Mouse (Mus musculus): ENCODE data around the gene Prdm9. TPM values are rescaled to one million over a fixed set of nuclear protein-coding genes. Genes with fewer than 3 reads are reported as not detected.
"Not testable (repeated sequence)": the region's sequence is repeated elsewhere in the genome, so short reads cannot be mapped to it uniquely, and the experiment has no call there.

The Prdm9 gene
- total RNA-seq (2021), result 1 to 10 TPM; 2.8 to 3.0 TPM
- long read RNA-seq, experiment 1, result 0 reads
- long read RNA-seq, experiment 2, result 0 reads

GRCm38 (mm10) chr17:15564014-15564927 is at the start of gene Prdm9:
TSS of gene Prdm9 (minus strand) at chr17:15564354.
- intact Hi-C loops (cut with DNase I), result no loop called here
- DNase-seq, result peak; percentile 99 to 100

GRCm38 (mm10) chr17:15599496-15599895 is 35.3 kb upstream of the Prdm9 start:
- intact Hi-C loops (cut with DNase I), result no loop called here

DNA sequence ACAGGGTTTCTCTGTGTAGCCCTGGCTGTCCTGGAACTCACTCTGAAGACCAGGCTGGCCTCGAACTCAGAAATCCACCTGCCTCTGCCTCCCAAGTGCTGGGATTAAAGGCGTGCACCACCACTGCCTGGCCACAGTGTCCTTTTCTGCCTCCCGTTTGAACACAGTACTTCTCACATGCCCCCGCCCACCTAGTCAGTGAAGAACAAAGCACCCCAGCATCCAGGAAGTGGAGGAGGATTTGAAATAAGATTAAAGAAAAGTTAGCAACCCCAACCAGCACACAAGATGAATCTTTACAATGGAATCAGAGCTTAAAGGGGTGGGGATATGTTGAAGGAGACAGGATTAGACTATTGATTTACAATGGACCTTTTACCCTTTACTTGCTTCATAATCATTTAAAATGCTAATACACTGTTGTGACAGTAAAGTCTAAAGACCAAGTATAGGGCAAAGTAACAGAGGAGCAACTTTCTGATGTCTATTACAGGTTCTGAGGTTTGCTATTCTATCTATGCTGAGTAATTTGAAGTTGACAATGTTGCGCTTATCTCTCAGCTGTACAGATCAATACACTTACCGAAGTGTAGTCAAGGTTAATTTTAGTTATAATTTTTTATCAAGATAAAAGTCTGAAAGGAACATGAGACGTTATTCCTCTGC is 27.2 kb upstream of the Prdm9 start:
- intact Hi-C loops (cut with DNase I), result no loop called here
- DNase-seq, result no peak

More at GRCm38 (mm10) chr17:15599496-15599895, 35.3 kb upstream of the Prdm9 start:
- no peak for DNase-seq

DNA sequence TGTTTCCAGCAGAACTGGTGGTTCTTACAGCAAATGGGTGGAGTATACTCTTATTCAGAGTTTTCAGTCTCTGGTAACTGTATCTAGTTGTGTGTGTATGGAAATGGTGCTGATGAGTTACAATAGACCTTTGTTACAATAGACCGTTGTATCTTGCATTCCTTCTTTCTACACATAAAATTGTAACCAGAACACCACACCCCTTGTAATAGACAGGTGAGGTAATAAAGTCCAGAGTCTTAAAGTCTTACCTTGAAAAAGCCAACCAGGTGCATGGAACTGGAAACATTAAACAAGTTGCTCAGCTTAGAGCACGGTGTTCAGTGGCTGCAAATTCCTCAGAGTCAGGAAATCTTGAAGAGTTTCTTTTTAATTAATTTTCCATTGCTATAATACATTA is 24.0 kb upstream of the Prdm9 start:
- DNase-seq, result no peak
- intact Hi-C loops (cut with DNase I), result no loop called here

DNA sequence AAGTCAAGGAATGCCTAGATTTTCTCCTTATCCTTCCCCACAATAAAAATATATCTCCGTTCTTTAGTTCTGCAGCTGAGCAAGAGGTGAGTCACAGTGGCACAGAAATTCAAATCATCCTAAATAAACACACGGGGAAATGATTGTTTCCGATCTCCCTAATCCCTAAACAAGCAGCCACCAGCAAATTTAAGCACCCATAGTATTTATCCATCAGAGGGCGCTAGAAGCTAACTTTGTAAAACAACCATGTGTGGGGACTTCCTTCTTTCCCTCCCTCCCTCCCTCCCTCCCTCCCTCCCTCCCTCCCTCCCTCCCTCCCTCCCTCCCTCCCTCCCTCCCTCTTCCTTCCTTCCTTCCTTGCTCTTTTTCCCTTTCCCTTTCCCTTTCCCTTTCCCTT is 21.5 kb upstream of the Prdm9 start:
- DNase-seq, result no peak
- intact Hi-C loops (cut with DNase I), result no loop called here

GRCm38 (mm10) chr17:15583071-15583470 is 18.9 kb upstream of the Prdm9 start:
- no peak for DNase-seq
- intact Hi-C loops (cut with DNase I), result no loop called here

DNA sequence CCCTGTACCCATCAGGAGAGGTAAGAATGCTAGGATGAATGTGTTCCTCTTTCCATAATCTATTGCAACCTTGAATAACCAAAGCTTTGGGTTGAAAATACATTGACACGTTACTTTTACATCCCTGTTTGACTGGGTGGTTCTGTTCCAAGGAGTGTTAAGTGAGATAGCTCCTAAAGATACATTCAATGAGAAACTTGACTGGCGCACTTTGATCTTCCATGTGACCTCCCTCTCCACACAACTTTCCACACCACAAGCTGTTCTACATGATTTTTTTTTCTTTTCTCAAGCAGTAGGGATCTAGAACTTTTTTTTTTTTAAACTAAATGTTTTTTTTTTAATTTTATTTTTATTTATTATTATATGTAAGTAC is 15.9 kb upstream of the Prdm9 start:
- intact Hi-C loops (cut with DNase I), result no loop called here
- DNase-seq, result no peak

GRCm38 (mm10) chr17:15579410-15580071 is 15.4 kb upstream of the Prdm9 start:
- intact Hi-C loops (cut with DNase I), result no loop called here
- no peak for DNase-seq

- intact Hi-C loops (cut with DNase I), result no loop called here
- peak; percentile 55 to 57 for DNase-seq
Measured at GRCm38 (mm10) chr17:15577291-15577694, 13.1 kb upstream of the Prdm9 start.

DNA sequence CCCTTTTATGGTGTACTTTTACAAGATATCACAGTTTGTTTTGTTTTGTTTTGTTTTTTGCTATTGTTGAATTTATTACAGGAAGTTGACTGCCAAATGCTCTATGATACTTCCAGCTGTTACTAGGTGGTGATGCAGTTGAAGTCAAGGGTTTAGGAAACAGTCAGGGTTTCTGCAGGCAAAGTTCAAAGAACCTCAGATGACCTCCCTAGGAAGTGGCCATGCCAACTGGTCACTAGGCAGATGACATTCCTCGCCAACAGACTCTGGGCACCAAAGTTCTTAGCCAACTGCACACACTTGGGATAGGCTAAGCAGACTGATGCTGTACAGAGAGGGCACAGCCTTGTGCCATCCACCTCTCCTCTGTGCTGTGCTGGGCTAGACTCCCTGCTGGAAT is 10.9 kb upstream of the Prdm9 start:
- no peak for DNase-seq

GRCm38 (mm10) chr17:15566908-15567307 is 2.8 kb upstream of the Prdm9 start:
- DNase-seq, result no peak
- intact Hi-C loops (cut with DNase I), result no loop called here

More for the DNA sequence above, 10.9 kb upstream of the Prdm9 start:
- intact Hi-C loops (cut with DNase I), result no loop called here

GRCm38 (mm10) chr17:15564928-15565300 is 760 bp upstream of the Prdm9 start:
- intact Hi-C loops (cut with DNase I), result no loop called here
- no peak for DNase-seq

GRCm38 (mm10) chr17:15559946-15560345 is 4.2 kb downstream of the Prdm9 start:
- intact Hi-C loops (cut with DNase I), result no loop called here
- DNase-seq, result no peak

GRCm38 (mm10) chr17:15549713-15550112 is 14.4 kb downstream of the Prdm9 start:
- DNase-seq, result no peak
- intact Hi-C loops (cut with DNase I), result no loop called here

DNA sequence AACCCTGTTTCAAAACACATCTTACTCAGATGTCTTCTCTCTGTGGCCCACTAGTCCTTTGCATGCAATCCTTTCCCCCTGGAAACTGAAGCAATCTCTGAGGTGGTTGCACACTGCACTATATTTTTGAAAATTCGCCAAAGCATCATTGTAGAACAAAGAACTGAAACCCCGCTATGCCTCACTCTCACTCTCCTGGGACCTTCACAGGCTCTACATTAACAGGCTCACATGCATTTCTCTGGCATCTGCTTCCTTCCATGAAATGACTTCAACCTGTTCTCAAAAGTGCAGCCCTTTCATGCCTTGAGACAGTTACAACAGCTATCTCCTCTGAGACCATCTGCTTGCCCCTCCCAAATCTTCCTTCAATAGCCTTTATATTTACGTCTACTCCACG is 17.7 kb downstream of the Prdm9 start:
- intact Hi-C loops (cut with DNase I), result no loop called here
- DNase-seq, result no peak

GRCm38 (mm10) chr17:15543868-15544267 is 20.3 kb downstream of the Prdm9 start:
- DNase-seq; intact Hi-C loops (cut with DNase I): not testable (repeated sequence)

- intact Hi-C loops (cut with DNase I), result no loop called here
- DNase-seq, result no peak
Measured at GRCm38 (mm10) chr17:15540309-15540708, 23.8 kb downstream of the Prdm9 start.

DNA sequence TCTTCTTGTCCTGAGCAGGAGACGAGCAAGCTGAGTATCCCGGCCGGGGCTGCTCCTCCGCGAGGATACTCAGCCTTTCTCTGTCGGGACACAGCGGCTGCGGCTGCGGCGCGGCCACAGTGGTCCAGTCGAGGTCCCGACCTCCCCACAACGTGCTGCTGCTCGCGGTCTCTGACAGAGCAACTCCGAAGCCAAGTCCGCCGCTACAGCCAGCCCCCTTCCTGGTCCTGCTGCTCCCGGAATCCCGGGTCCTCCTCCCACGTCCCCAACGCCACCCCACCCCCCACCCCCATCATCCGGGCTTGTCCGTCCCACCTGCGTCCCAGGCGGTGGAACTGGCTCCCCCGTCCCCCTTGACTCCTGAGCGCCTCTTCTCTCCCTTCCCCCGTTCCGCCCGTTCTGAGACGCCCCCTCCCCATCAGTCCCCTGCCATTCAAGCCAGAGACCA is 27.7 kb downstream of the Prdm9 start:
- DNase-seq, result peak; percentile 12 to 13
- intact Hi-C loops (cut with DNase I), result no loop called here

- intact Hi-C loops (cut with DNase I), result no loop called here
- DNase-seq, result no peak
Measured at GRCm38 (mm10) chr17:15535943-15536342, 28.2 kb downstream of the Prdm9 start.

GRCm38 (mm10) chr17:15535162-15535800 is 28.9 kb downstream of the Prdm9 start:
- intact Hi-C loops (cut with DNase I), result no loop called here
- DNase-seq, result no peak

Measured in heart, postnatal 14 days (tissue).